Mouse (Mus musculus) bone marrow, adult 2 months (tissue): ENCODE measurements around the gene Tsr1.

Source experiments
- CTCF ChIP-seq: fragments of 200-500 bp; IDR thresholded peaks from 2 replicates; pipeline ENCODE4 v1.5.1; 2011; ENCODE audit warnings: low read length, control low read depth; ENCODE audit not compliant: control insufficient read depth, insufficient read depth
- POLR2A ChIP-seq: fragments of 200-500 bp; IDR thresholded peaks from 2 replicates; pipeline ENCODE4 v1.6.1; 2011; ENCODE audit warnings: low read depth, mild to moderate bottlenecking, control low read depth, low read length, borderline replicate concordance; ENCODE audit not compliant: control insufficient read depth

DNA sequence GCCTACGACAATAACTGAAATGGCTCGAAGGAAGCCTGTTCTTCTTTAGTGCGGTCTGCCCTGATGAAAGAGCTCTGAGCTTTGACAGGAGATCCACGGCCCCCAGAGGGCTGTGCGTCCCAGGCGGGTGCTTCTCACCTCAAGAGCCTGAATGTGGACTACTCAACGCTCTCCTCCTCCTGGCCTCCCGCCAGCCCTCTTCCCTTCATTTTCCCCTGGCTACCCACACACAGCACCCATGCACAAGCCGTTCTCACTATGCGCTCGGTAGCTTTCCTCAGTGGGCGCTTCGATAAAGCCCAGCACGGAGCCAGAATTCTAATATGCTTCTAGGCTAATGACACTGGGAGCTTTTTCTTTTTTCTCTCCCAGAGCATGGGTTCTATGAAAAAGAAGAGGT, 15.9 kb upstream of the Tsr1 start:
- TF ChIP-seq POLR2A (no peak), CTCF (no peak)
